24 mouse cellular contexts compared by ENCODE assay signal in the genomic region with DNA sequence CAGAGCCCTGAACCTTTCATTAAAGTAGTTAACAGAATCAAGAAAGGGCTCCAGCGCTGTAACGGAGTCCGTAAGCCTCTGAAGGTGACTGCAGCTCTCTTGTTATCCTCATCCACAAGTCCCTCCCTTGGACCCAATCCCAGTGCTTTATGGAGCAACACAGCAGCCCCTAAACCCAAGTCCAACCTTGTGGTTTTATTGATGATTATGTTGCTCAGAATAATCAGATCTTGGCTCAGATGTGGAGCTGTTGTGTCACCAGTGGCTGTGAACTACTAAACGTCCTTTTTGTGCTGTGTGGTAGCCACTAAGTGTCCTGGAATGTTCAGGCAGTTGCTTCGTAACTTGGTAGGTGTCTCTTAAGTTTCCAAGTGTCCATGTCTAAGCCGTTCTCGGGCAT. TPM values are rescaled to one million over a fixed set of nuclear protein-coding genes. Genes with fewer than 3 reads are reported as not detected.
DNase-seq lines count a peak whose midpoint lies in the region; ATAC-seq and TF ChIP-seq lines count a peak whose summit lies in the region.
"Had no signal": no experiment of that assay in that cellular context is flagged by ENCODE, and none has a peak within 500 bp of the region (broad histone marks: within the 10 kb centered on the region; RNA-seq: fewer than 3 reads in every experiment).

No protein-coding gene starts in this region.

- no peak overlapping the region for H3K9ac ChIP-seq in heart, adult 2 months (ENCODE audit: low read depth, low read length)
- no peak overlapping the region for H3K9ac ChIP-seq in lung, embryonic 16.5 days (ENCODE audit: low read length)
- H3K9ac ChIP-seq: embryonic facial prominence, embryonic 15.5 days; forebrain, embryonic 12.5 days; heart, embryonic 15.5 days; hindbrain, embryonic 13.5 days had no signal

- peaks cover 8% of the 10 kb centered on the region for H3K4me1 ChIP-seq in heart, adult 2 months (ENCODE audit: control insufficient read depth, insufficient read depth, low read length)
- peaks cover 11% of the 10 kb centered on the region for H3K4me1 ChIP-seq in lung, embryonic 16.5 days (replicated peaks; ENCODE audit: control insufficient read depth, insufficient read depth, low read length)
- H3K4me1 ChIP-seq: embryonic facial prominence, embryonic 15.5 days; forebrain, embryonic 12.5 days; hindbrain, embryonic 13.5 days had no signal

- no peak for TF ChIP-seq EP300 in heart, adult 2 months (IDR thresholded peaks at IDR 0.05; ENCODE audit: insufficient read depth, low read depth, low read length)

- no peak overlapping the region for H3K4me3 ChIP-seq in heart, adult 2 months
- H3K4me3 ChIP-seq in lung, embryonic 16.5 days (ENCODE audit: low read length) = no peak overlapping the region
- no peak overlapping the region for H3K4me3 ChIP-seq in C2C12 (ENCODE audit: insufficient read depth, poor library complexity, severe bottlenecking)
- H3K4me3 ChIP-seq: embryonic facial prominence, embryonic 15.5 days; erythroblast, embryonic 14.5 days; forebrain, embryonic 12.5 days; heart, embryonic 15.5 days; hindbrain, embryonic 13.5 days had no signal

- no peak overlapping the region for H3K4me2 ChIP-seq in lung, embryonic 16.5 days (ENCODE audit: low read depth, low read length)
- H3K4me2 ChIP-seq: embryonic facial prominence, embryonic 15.5 days; forebrain, embryonic 12.5 days; heart, embryonic 11.5 days; heart, embryonic 15.5 days; hindbrain, embryonic 13.5 days had no signal

- 85% methylated on average over 7 of the region's 7 CpGs for WGBS in heart, adult 2 months
- 64% methylated on average over 7 of the region's 7 CpGs for WGBS in lung, embryonic 16.5 days

- no peak overlapping the region for H3K27ac ChIP-seq in heart, adult 2 months
- H3K27ac ChIP-seq in lung, embryonic 16.5 days (ENCODE audit: low read length) = no peak overlapping the region
- H3K27ac ChIP-seq: embryonic facial prominence, embryonic 15.5 days; forebrain, embryonic 12.5 days; heart, embryonic 15.5 days; hindbrain, embryonic 13.5 days; hindbrain, postnatal 0 days had no signal

- no peak for TF ChIP-seq POLR2A in heart, adult 2 months (IDR thresholded peaks at IDR 0.05; ENCODE audit: insufficient read depth, low read depth, low read length)

- peak; percentile 22; the same call in 1 of the 2 replicates for ATAC-seq in lung, embryonic 16.5 days (ENCODE audit: low read depth)
- ATAC-seq: forebrain, embryonic 16.5 days; hindbrain, postnatal 0 days had no signal

- H3K36me3 ChIP-seq in heart, adult 2 months (ENCODE audit: control insufficient read depth, insufficient read depth, low read length) = peaks cover 4% of the 10 kb centered on the region; the same call in 1 of the 2 replicates
- H3K36me3 ChIP-seq in lung, embryonic 16.5 days (ENCODE audit: control insufficient read depth, insufficient read depth, low read length) = no peaks in the 10 kb centered on the region
- peaks cover 8% of the 10 kb centered on the region for H3K36me3 ChIP-seq in C2C12 (ENCODE audit: control insufficient read depth, insufficient read depth)
- H3K36me3 ChIP-seq: embryonic facial prominence, embryonic 15.5 days; forebrain, embryonic 12.5 days; heart, embryonic 15.5 days; hindbrain, embryonic 13.5 days had no signal

- intact Hi-C loops in heart, adult 2 months (cut with DNase I) = no loop called here

- H3K79me2 ChIP-seq in heart, adult 2 months (replicated peaks; ENCODE audit: control insufficient read depth, insufficient read depth, low read length) = peaks cover 8% of the 10 kb centered on the region; the same call in 1 of the 2 replicates
- peaks cover 100% of the 10 kb centered on the region for H3K79me2 ChIP-seq in C2C12 (ENCODE audit: control insufficient read depth, insufficient read depth)

- no peak overlapping the region for H3ac ChIP-seq in C2C12 (ENCODE audit: control insufficient read depth, insufficient read length, low read depth)

- H3K27me3 ChIP-seq in heart, adult 2 months (ENCODE audit: control insufficient read depth, insufficient read depth, low read length) = no peaks in the 10 kb centered on the region
- no peaks in the 10 kb centered on the region for H3K27me3 ChIP-seq in lung, embryonic 16.5 days (ENCODE audit: control insufficient read depth, insufficient read depth, low read depth, low read length)
- no peaks in the 10 kb centered on the region for H3K27me3 ChIP-seq in C2C12 (ENCODE audit: control insufficient read depth, insufficient read depth, insufficient read length)
- H3K27me3 ChIP-seq: embryonic facial prominence, embryonic 15.5 days; forebrain, embryonic 12.5 days; heart, embryonic 15.5 days; hindbrain, embryonic 13.5 days had no signal

- H3K79me3 ChIP-seq in C2C12 (ENCODE audit: low read depth) = peaks cover 72% of the 10 kb centered on the region

- no peaks in the 10 kb centered on the region for H3K9me3 ChIP-seq in lung, embryonic 16.5 days (ENCODE audit: control insufficient read depth, low read length)
- H3K9me3 ChIP-seq: embryonic facial prominence, embryonic 15.5 days; forebrain, embryonic 12.5 days; heart, embryonic 15.5 days; hindbrain, embryonic 13.5 days had no signal

- DNase-seq in heart, adult 11 months = peak; percentile 83
- DNase-seq in heart, adult 2 months = no peak
- DNase-seq in lung, postnatal 36 days = no peak
- peak; percentile 67 for DNase-seq in fibroblast of lung, adult 2 months (ENCODE audit: low read depth)
- DNase-seq in layer of hippocampus, postnatal 25 days (ENCODE audit: extremely low spot score in 1 of 2, low spot score in 1 of 2) = no peak
- no peak for DNase-seq in neural tube, embryonic 10.5 days (ENCODE audit: extremely low spot score, low spot score)
- DNase-seq: adrenal gland, postnatal 25 days; B cell, adult 2 months; cerebellum, adult 2 months; cerebellum, postnatal 10 days; embryo, embryonic 11 days; gastrocnemius, postnatal 14 days; heart, postnatal 14 days; kidney, adult 11 months had no signal

- TF ChIP-seq CTCF in heart, adult 2 months (IDR thresholded peaks at IDR 0.05) = no peak
- no peak for TF ChIP-seq CTCF in C2C12 (IDR thresholded peaks at IDR 0.05; ENCODE audit: control insufficient read depth, insufficient read depth, insufficient read length)

TF ChIP-seq in C2C12, 6 proteins besides CTCF, POLR2A, EP300 and RAD21:
- TF ChIP-seq CEBPB (IDR thresholded peaks at IDR 0.05; ENCODE audit: low read depth) (peak; percentile 89), MAX (IDR thresholded peaks at IDR 0.05) (no peak), MYOD1 (IDR thresholded peaks at IDR 0.05; ENCODE audit: control insufficient read depth, insufficient read length, low read depth) (peak; percentile 36), MYOG (IDR thresholded peaks at IDR 0.05; ENCODE audit: control insufficient read depth, extremely low read depth, insufficient read length) (no peak), USF1 (IDR thresholded peaks at IDR 0.05; ENCODE audit: low read depth) (no peak), FOSL1 (IDR thresholded peaks at IDR 0.05; ENCODE audit: insufficient read depth, low read length, poor library complexity, severe bottlenecking) (peak; percentile 49)

RNA-seq across cellular contexts. Expression of gene Epb41l2, which starts 33.2 kb away (rescaled TPM):
- 10 to 100 TPM; 40.5 to 49.1 TPM for total RNA-seq in heart, adult 2 months (2021)
- polyA plus RNA-seq in heart, adult 2 months (2012; rRNA removed) = 24.0 and 41.8 TPM in 2 replicates
- 84.4 and 95.3 TPM in 2 replicates for polyA plus RNA-seq in lung, embryonic 16.5 days (2015; fragmentation: Nextera tagmentation; extraction: Ambion mirVana)
- polyA plus RNA-seq in C2C12 (2012; fragmentation: generic; extraction: Trizol) = 37.9 TPM
- 100 to 1,000 TPM in 1 of 2 experiments, 10 to 100 TPM in 1; 89.8 to 118 TPM for total RNA-seq in layer of hippocampus, postnatal 25 days (2021)

Comparison
In these comparisons a context has a peak if more than half of its experiments do, and no peak if none do; other contexts are left out.
1. DNase-seq: peak in heart, adult 11 months (single experiment) and fibroblast of lung, adult 2 months (single experiment); none in heart, adult 2 months (0 of 2), lung, postnatal 36 days (single experiment), layer of hippocampus, postnatal 25 days (0 of 2) and neural tube, embryonic 10.5 days (single experiment).